Mouse (Mus musculus): Measurements from ENCODE around the gene Scpep1. TPM values are rescaled to one million over a fixed set of nuclear protein-coding genes. Genes with fewer than 3 reads are reported as not detected.

Scpep1 gene
- polyA plus RNA-seq, 1 experiment: 17.4 TPM

- no peak overlapping the region for H3K27ac ChIP-seq (ENCODE audit: insufficient read depth, low read length)
- H3K36me3 ChIP-seq (ENCODE audit: control insufficient read depth, insufficient read depth, low read length): no peaks in the 10 kb centered on the region
- H3K4me3 ChIP-seq (ENCODE audit: extremely low read depth, insufficient read depth, insufficient read length): no peak overlapping the region
- H3K4me1 ChIP-seq (ENCODE audit: control insufficient read depth, insufficient read depth, insufficient read length): no peaks in the 10 kb centered on the region
- H3K27me3 ChIP-seq (ENCODE audit: control insufficient read depth, insufficient read depth, low read length): no peaks in the 10 kb centered on the region
- TF ChIP-seq CTCF (IDR thresholded peaks at IDR 0.05; ENCODE audit: extremely low read depth, insufficient read depth, insufficient read length, insufficient replicate concordance) (no peak), POLR2A (IDR thresholded peaks at IDR 0.05; ENCODE audit: low read depth, low read length) (no peak)
- no peak for DNase-seq (ENCODE audit: low read depth in 1 of 2, low spot score in 2 of 2)
- 95% methylated on average over 7 of the region's 7 CpGs for WGBS
Measured at GRCm38 (mm10) chr11:88907886-88908285, 47.4 kb downstream of the Scpep1 start.

- no peaks in the 10 kb centered on the region for H3K36me3 ChIP-seq (ENCODE audit: control insufficient read depth, insufficient read depth, low read length)
- H3K27me3 ChIP-seq (ENCODE audit: control insufficient read depth, insufficient read depth, low read length): no peaks in the 10 kb centered on the region
- TF ChIP-seq CTCF (IDR thresholded peaks at IDR 0.05; ENCODE audit: extremely low read depth, insufficient read depth, insufficient read length, insufficient replicate concordance) (no peak), POLR2A (IDR thresholded peaks at IDR 0.05; ENCODE audit: low read depth, low read length) (no peak)
- H3K4me3 ChIP-seq (ENCODE audit: extremely low read depth, insufficient read depth, insufficient read length): no peak overlapping the region
- no peak for DNase-seq (ENCODE audit: low read depth in 1 of 2, low spot score in 2 of 2)
- WGBS: 75% methylated on average over 2 of the region's 2 CpGs
- H3K27ac ChIP-seq (ENCODE audit: insufficient read depth, low read length): no peak overlapping the region
- no peaks in the 10 kb centered on the region for H3K4me1 ChIP-seq (ENCODE audit: control insufficient read depth, insufficient read depth, insufficient read length)
Measured at GRCm38 (mm10) chr11:88905621-88906020, 49.6 kb downstream of the Scpep1 start.

DNA sequence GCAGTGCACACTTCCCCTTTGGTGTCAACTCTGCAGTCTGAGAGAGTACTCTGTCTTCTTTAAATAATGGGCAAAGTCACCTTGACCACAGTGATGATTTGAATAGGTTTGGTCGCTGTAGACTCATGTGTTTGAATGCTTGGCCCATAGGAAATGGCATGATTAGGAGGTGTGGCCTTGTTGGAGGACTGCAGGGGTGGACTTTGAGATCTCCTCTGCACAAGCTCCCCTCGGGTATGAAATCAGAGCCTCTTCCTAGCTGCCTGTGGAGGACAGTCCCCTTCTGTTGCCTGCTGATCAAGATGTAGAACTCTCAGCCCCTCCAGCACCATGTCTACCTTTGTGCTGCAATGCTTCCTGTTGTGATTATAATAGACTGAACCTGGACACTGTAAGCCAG lies 51.2 kb downstream of the Scpep1 start:
- H3K4me1 ChIP-seq (ENCODE audit: control insufficient read depth, insufficient read depth, insufficient read length): no peaks in the 10 kb centered on the region
- H3K36me3 ChIP-seq (ENCODE audit: control insufficient read depth, insufficient read depth, low read length): no peaks in the 10 kb centered on the region
- no peak for DNase-seq (ENCODE audit: low read depth in 1 of 2, low spot score in 2 of 2)
- 50% methylated on average over 2 of the region's 2 CpGs for WGBS
- H3K27me3 ChIP-seq (ENCODE audit: control insufficient read depth, insufficient read depth, low read length): no peaks in the 10 kb centered on the region
- no peak overlapping the region for H3K27ac ChIP-seq (ENCODE audit: insufficient read depth, low read length)
- H3K4me3 ChIP-seq (ENCODE audit: extremely low read depth, insufficient read depth, insufficient read length): no peak overlapping the region
- TF ChIP-seq POLR2A (IDR thresholded peaks at IDR 0.05; ENCODE audit: low read depth, low read length) (no peak), CTCF (IDR thresholded peaks at IDR 0.05; ENCODE audit: extremely low read depth, insufficient read depth, insufficient read length, insufficient replicate concordance) (no peak)

DNA sequence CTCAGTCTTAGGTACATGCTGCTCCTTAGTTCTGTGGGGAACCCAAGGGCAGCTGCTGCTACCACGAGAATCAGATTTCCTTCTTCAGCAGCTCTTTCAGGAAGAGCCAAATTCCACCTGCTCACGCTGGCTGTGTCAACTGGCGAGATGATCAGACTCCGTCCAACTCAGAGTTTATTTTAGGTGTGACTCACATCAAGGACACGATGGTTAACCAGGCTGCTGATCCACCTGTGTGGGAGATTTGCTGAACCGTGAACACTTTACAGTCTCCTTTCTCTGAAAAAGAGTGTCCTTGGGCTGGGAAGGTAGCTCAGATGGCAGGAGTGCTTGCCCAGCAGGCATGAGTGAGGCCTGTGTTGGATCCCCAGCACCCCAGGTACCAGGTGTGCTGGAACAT lies 52.5 kb downstream of the Scpep1 start:
- no peak for DNase-seq (ENCODE audit: low read depth in 1 of 2, low spot score in 2 of 2)
- TF ChIP-seq CTCF (IDR thresholded peaks at IDR 0.05; ENCODE audit: extremely low read depth, insufficient read depth, insufficient read length, insufficient replicate concordance) (no peak), POLR2A (IDR thresholded peaks at IDR 0.05; ENCODE audit: low read depth, low read length) (no peak)
- 84% methylated on average over 6 of the region's 6 CpGs for WGBS
- Histone ChIP-seq H3K27me3 (ENCODE audit: control insufficient read depth, insufficient read depth, low read length) (no peaks in the 10 kb centered on the region), H3K4me1 (ENCODE audit: control insufficient read depth, insufficient read depth, insufficient read length) (no peaks in the 10 kb centered on the region), H3K4me3 (ENCODE audit: extremely low read depth, insufficient read depth, insufficient read length) (no peak overlapping the region), H3K36me3 (ENCODE audit: control insufficient read depth, insufficient read depth, low read length) (no peaks in the 10 kb centered on the region), H3K27ac (ENCODE audit: insufficient read depth, low read length) (no peak overlapping the region)

DNA sequence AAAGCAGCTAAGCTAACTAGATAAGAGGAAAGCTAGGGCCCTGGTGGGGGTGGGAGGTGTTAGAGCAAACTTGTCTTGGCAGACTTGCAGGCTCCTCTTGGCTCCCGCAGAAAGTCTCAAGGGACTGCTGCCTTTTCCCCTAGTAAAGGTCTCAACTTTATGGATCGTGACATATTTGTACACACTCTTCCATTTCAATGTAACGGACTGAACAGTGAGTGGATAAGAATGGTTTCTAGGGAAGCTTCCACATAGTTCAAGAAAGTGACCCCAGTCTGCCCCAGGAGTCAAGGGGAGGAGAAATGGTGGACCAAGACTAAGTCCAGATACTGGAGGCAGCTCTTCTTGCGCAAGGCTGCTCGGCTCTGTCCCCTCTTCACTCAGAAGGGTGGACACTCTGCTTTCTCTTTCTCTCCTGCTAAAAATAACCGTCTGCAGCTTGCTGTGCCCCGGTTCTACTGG lies 53.9 kb downstream of the Scpep1 start:
- Histone ChIP-seq H3K4me3 (ENCODE audit: extremely low read depth, insufficient read depth, insufficient read length) (no peak overlapping the region), H3K36me3 (ENCODE audit: control insufficient read depth, insufficient read depth, low read length) (no peaks in the 10 kb centered on the region), H3K27me3 (ENCODE audit: control insufficient read depth, insufficient read depth, low read length) (no peaks in the 10 kb centered on the region), H3K27ac (ENCODE audit: insufficient read depth, low read length) (no peak overlapping the region), H3K4me1 (ENCODE audit: control insufficient read depth, insufficient read depth, insufficient read length) (no peaks in the 10 kb centered on the region)
- no peak for TF ChIP-seq POLR2A (IDR thresholded peaks at IDR 0.05; ENCODE audit: low read depth, low read length)
- no peak for TF ChIP-seq CTCF (IDR thresholded peaks at IDR 0.05; ENCODE audit: extremely low read depth, insufficient read depth, insufficient read length, insufficient replicate concordance)
- no peak for DNase-seq (ENCODE audit: low read depth in 1 of 2, low spot score in 2 of 2)
- WGBS: 71% methylated on average over 7 of the region's 7 CpGs

DNA sequence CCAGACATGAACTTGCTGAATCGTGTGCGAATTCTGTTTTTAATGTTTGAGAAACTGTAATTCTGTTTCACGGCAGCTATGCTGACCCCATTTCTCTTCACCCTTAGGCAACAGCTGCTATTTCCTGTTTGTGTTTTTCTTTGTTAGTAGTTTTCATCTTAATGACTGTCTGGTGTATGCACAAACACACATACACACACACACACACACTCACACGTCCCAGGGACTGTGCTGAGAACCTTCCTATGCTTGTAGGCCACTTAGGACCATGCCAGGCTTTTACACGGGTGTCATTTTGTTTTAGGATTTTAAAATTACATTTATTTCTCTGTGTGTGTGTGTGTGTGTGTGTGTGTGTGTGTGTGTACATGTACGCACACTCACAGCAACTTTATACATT lies 55.7 kb downstream of the Scpep1 start:
- no peak overlapping the region for H3K27ac ChIP-seq (ENCODE audit: insufficient read depth, low read length)
- WGBS: 88% methylated on average over 6 of the region's 6 CpGs
- DNase-seq (ENCODE audit: low read depth in 1 of 2, low spot score in 2 of 2): no peak
- no peaks in the 10 kb centered on the region for H3K36me3 ChIP-seq (ENCODE audit: control insufficient read depth, insufficient read depth, low read length)
- H3K4me1 ChIP-seq (ENCODE audit: control insufficient read depth, insufficient read depth, insufficient read length): no peaks in the 10 kb centered on the region
- TF ChIP-seq POLR2A (IDR thresholded peaks at IDR 0.05; ENCODE audit: low read depth, low read length) (no peak), CTCF (IDR thresholded peaks at IDR 0.05; ENCODE audit: extremely low read depth, insufficient read depth, insufficient read length, insufficient replicate concordance) (no peak)
- H3K27me3 ChIP-seq (ENCODE audit: control insufficient read depth, insufficient read depth, low read length): no peaks in the 10 kb centered on the region
- H3K4me3 ChIP-seq (ENCODE audit: extremely low read depth, insufficient read depth, insufficient read length): no peak overlapping the region

- DNase-seq (ENCODE audit: low read depth in 1 of 2, low spot score in 2 of 2): no peak
- 83% methylated on average over 4 of the region's 4 CpGs for WGBS
- H3K4me3 ChIP-seq (ENCODE audit: extremely low read depth, insufficient read depth, insufficient read length): no peak overlapping the region
- no peaks in the 10 kb centered on the region for H3K4me1 ChIP-seq (ENCODE audit: control insufficient read depth, insufficient read depth, insufficient read length)
- TF ChIP-seq POLR2A (IDR thresholded peaks at IDR 0.05; ENCODE audit: low read depth, low read length) (no peak), CTCF (IDR thresholded peaks at IDR 0.05; ENCODE audit: extremely low read depth, insufficient read depth, insufficient read length, insufficient replicate concordance) (no peak)
- no peaks in the 10 kb centered on the region for H3K36me3 ChIP-seq (ENCODE audit: control insufficient read depth, insufficient read depth, low read length)
- H3K27me3 ChIP-seq (ENCODE audit: control insufficient read depth, insufficient read depth, low read length): no peaks in the 10 kb centered on the region
- no peak overlapping the region for H3K27ac ChIP-seq (ENCODE audit: insufficient read depth, low read length)
Measured at GRCm38 (mm10) chr11:88898380-88898763, 56.9 kb downstream of the Scpep1 start.
